Mouse (Mus musculus): ENCODE measurements around the gene Ccdc96. TPM values are rescaled to one million over a fixed set of nuclear protein-coding genes. Genes with fewer than 3 reads are reported as not detected.

Gene Ccdc96
- polyA plus RNA-seq, 1 experiment, result 0.07 TPM

GRCm38 (mm10) chr5:36458926-36459325, 25.5 kb upstream of the Ccdc96 start:
- DNase-seq, result peak; percentile 72
- TF ChIP-seq POLR2A (IDR thresholded peaks at IDR 0.05; ENCODE audit: control insufficient read depth, extremely low read depth, insufficient read depth, low read length, poor library complexity) (no peak), CTCF (IDR thresholded peaks at IDR 0.05; ENCODE audit: borderline replicate concordance, control insufficient read depth, extremely low read depth, insufficient read depth, low read length, poor library complexity) (no peak)
- WGBS, result 7% methylated on average over 4 of the region's 4 CpGs
- H3K4me3 ChIP-seq (ENCODE audit: control insufficient read depth, insufficient read depth, low read length), result no peak overlapping the region
- no peaks in the 10 kb centered on the region for H3K36me3 ChIP-seq (ENCODE audit: control insufficient read depth, insufficient read depth, low read length)
- H3K27ac ChIP-seq (ENCODE audit: control insufficient read depth, insufficient read depth, low read length), result no peak overlapping the region
- H3K27me3 ChIP-seq (ENCODE audit: control insufficient read depth, insufficient read depth, low read length), result no peaks in the 10 kb centered on the region
- H3K4me1 ChIP-seq (replicated peaks; ENCODE audit: control insufficient read depth, insufficient read depth, low read length), result 0 out of 2 replicates have a peak, but pooled peaks cover under 1% of the 10 kb centered on the region

- TF ChIP-seq CTCF (IDR thresholded peaks at IDR 0.05; ENCODE audit: borderline replicate concordance, control insufficient read depth, extremely low read depth, insufficient read depth, low read length, poor library complexity), result no peak
- TF ChIP-seq POLR2A (IDR thresholded peaks at IDR 0.05; ENCODE audit: control insufficient read depth, extremely low read depth, insufficient read depth, low read length, poor library complexity), result no peak
- WGBS, result 80% methylated on average over 2 of the region's 2 CpGs
- H3K27me3 ChIP-seq (ENCODE audit: control insufficient read depth, insufficient read depth, low read length), result no peaks in the 10 kb centered on the region
- DNase-seq, result no peak
- no peak overlapping the region for H3K4me3 ChIP-seq (ENCODE audit: control insufficient read depth, insufficient read depth, low read length)
- H3K36me3 ChIP-seq (ENCODE audit: control insufficient read depth, insufficient read depth, low read length), result no peaks in the 10 kb centered on the region
- peaks cover 9% of the 10 kb centered on the region for H3K4me1 ChIP-seq (replicated peaks; ENCODE audit: control insufficient read depth, insufficient read depth, low read length)
- H3K27ac ChIP-seq (ENCODE audit: control insufficient read depth, insufficient read depth, low read length), result no peak overlapping the region
These were observed 23.7 kb upstream of the Ccdc96 start for GRCm38 (mm10) chr5:36460712-36461111.

- Histone ChIP-seq H3K36me3 (ENCODE audit: control insufficient read depth, insufficient read depth, low read length) (no peaks in the 10 kb centered on the region), H3K4me1 (replicated peaks; ENCODE audit: control insufficient read depth, insufficient read depth, low read length) (peaks cover 13% of the 10 kb centered on the region), H3K27me3 (ENCODE audit: control insufficient read depth, insufficient read depth, low read length) (no peaks in the 10 kb centered on the region), H3K27ac (ENCODE audit: control insufficient read depth, insufficient read depth, low read length) (no peak overlapping the region), H3K4me3 (ENCODE audit: control insufficient read depth, insufficient read depth, low read length) (no peak overlapping the region)
- 69% methylated on average over 2 of the region's 2 CpGs for WGBS
- no peak for DNase-seq
- TF ChIP-seq CTCF (IDR thresholded peaks at IDR 0.05; ENCODE audit: borderline replicate concordance, control insufficient read depth, extremely low read depth, insufficient read depth, low read length, poor library complexity), result no peak
- no peak for TF ChIP-seq POLR2A (IDR thresholded peaks at IDR 0.05; ENCODE audit: control insufficient read depth, extremely low read depth, insufficient read depth, low read length, poor library complexity)
These were observed 23.2 kb upstream of the Ccdc96 start for GRCm38 (mm10) chr5:36461231-36461630.

- Histone ChIP-seq H3K36me3 (ENCODE audit: control insufficient read depth, insufficient read depth, low read length) (no peaks in the 10 kb centered on the region), H3K4me3 (ENCODE audit: control insufficient read depth, insufficient read depth, low read length) (no peak overlapping the region), H3K27me3 (ENCODE audit: control insufficient read depth, insufficient read depth, low read length) (no peaks in the 10 kb centered on the region), H3K27ac (ENCODE audit: control insufficient read depth, insufficient read depth, low read length) (no peak overlapping the region), H3K4me1 (replicated peaks; ENCODE audit: control insufficient read depth, insufficient read depth, low read length) (peaks cover 13% of the 10 kb centered on the region)
- peak; percentile 88 for DNase-seq
- no peak for TF ChIP-seq POLR2A (IDR thresholded peaks at IDR 0.05; ENCODE audit: control insufficient read depth, extremely low read depth, insufficient read depth, low read length, poor library complexity)
- peak; percentile 95 for TF ChIP-seq CTCF (IDR thresholded peaks at IDR 0.05; ENCODE audit: borderline replicate concordance, control insufficient read depth, extremely low read depth, insufficient read depth, low read length, poor library complexity)
- 12% methylated on average over 7 of the region's 7 CpGs for WGBS
These were observed 21.6 kb upstream of the Ccdc96 start for GRCm38 (mm10) chr5:36462810-36463209.

DNA sequence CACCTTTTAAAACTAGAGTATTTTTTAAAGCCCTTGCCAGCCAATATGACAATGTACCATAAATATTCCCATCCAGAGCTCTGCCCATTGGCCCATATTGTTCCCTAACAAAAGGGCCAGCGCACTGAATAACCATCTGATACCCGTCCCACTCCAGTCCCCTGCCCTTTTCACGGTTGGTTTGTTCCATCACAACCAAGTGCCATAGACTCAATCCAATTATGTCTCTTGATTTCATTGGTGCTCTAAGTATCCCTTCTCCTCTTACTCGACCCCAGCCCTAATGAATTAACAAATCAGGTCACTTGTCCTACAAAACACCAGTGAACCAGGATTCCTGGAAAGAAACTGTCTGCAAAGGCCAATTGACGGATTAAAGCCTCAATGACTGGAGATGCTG, 21.0 kb upstream of the Ccdc96 start:
- Histone ChIP-seq H3K36me3 (ENCODE audit: control insufficient read depth, insufficient read depth, low read length) (no peaks in the 10 kb centered on the region), H3K4me1 (replicated peaks; ENCODE audit: control insufficient read depth, insufficient read depth, low read length) (peaks cover 13% of the 10 kb centered on the region), H3K4me3 (ENCODE audit: control insufficient read depth, insufficient read depth, low read length) (no peak overlapping the region), H3K27ac (ENCODE audit: control insufficient read depth, insufficient read depth, low read length) (no peak overlapping the region), H3K27me3 (ENCODE audit: control insufficient read depth, insufficient read depth, low read length) (no peaks in the 10 kb centered on the region)
- no peak for DNase-seq
- no peak for TF ChIP-seq POLR2A (IDR thresholded peaks at IDR 0.05; ENCODE audit: control insufficient read depth, extremely low read depth, insufficient read depth, low read length, poor library complexity)
- TF ChIP-seq CTCF (IDR thresholded peaks at IDR 0.05; ENCODE audit: borderline replicate concordance, control insufficient read depth, extremely low read depth, insufficient read depth, low read length, poor library complexity), result no peak
- 75% methylated on average over 5 of the region's 5 CpGs for WGBS

- H3K27ac ChIP-seq (ENCODE audit: control insufficient read depth, insufficient read depth, low read length), result peak within 1 kb of the TSS; percentile 12; the same call in 1 of the 2 replicates
- peaks cover 7% of the 10 kb centered on the region; the same call in 1 of the 2 replicates for H3K36me3 ChIP-seq (ENCODE audit: control insufficient read depth, insufficient read depth, low read length)
- H3K4me1 ChIP-seq (replicated peaks; ENCODE audit: control insufficient read depth, insufficient read depth, low read length), result peaks cover 13% of the 10 kb centered on the region
- WGBS, result under 1% methylated on average over 68 of the region's 68 CpGs
- TF ChIP-seq CTCF (IDR thresholded peaks at IDR 0.05; ENCODE audit: borderline replicate concordance, control insufficient read depth, extremely low read depth, insufficient read depth, low read length, poor library complexity), result no peak
- peak; percentile 81 for TF ChIP-seq POLR2A (IDR thresholded peaks at IDR 0.05; ENCODE audit: control insufficient read depth, extremely low read depth, insufficient read depth, low read length, poor library complexity)
- H3K27me3 ChIP-seq (ENCODE audit: control insufficient read depth, insufficient read depth, low read length), result no peaks in the 10 kb centered on the region
- peak within 1 kb of the TSS; percentile 90 for H3K4me3 ChIP-seq (ENCODE audit: control insufficient read depth, insufficient read depth, low read length)
- peak; percentile 98 for DNase-seq
These were observed 19.4 kb upstream of the Ccdc96 start, which contains the start of gene Grpel1 for GRCm38 (mm10) chr5:36464709-36465661. TSS of gene Grpel1 (plus strand) at chr5:36464998.

Data from thymus, adult 2 months (tissue).